Comparison of ENCODE assay signal across 9 mouse cellular contexts in the genomic region with DNA sequence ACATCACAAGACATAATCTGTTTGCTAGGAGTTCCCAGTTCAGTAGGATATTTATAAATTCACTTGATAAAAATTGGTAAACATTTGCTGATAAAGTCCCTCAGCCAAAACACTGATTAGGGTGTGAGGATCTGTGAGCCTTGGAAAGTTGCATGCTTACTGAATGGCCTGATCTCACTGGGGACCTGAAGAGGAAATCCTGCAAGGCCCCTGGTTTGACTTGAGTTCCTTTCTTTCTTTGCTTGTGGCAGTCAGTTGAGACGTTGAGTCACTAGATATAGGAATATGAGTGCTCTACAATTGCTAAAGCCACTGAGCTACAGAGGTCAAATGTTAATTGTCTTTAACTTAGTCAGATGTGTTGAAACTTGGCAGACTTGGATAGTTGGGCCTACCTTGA. TPM values are rescaled to one million over a fixed set of nuclear protein-coding genes. Genes with fewer than 3 reads are reported as not detected.
DNase-seq lines count a peak whose midpoint lies in the region; ATAC-seq and TF ChIP-seq lines count a peak whose summit lies in the region.
"Had no signal": no experiment of that assay in that cellular context is flagged by ENCODE, and none has a peak within 500 bp of the region (broad histone marks: within the 10 kb centered on the region; RNA-seq: fewer than 3 reads in every experiment).

No protein-coding gene starts in this region.

- peaks cover 13% of the 10 kb centered on the region for H3K4me1 ChIP-seq in embryonic facial prominence, embryonic 13.5 days
- peaks cover 21% of the 10 kb centered on the region for H3K4me1 ChIP-seq in liver, embryonic 11.5 days (replicated peaks; ENCODE audit: control insufficient read depth, insufficient read depth, low read length)

- H3K36me3 ChIP-seq in embryonic facial prominence, embryonic 13.5 days: no peaks in the 10 kb centered on the region
- H3K36me3 ChIP-seq in liver, embryonic 11.5 days (ENCODE audit: control insufficient read depth, insufficient read depth, low read length): no peaks in the 10 kb centered on the region

- peak overlapping the region; percentile 89; the same call in 1 of the 2 replicates for H3K4me3 ChIP-seq in layer of hippocampus, adult 2 months
- peak overlapping the region; percentile 86; the same call in 1 of the 2 replicates for H3K4me3 ChIP-seq in embryonic facial prominence, embryonic 13.5 days
- no peak overlapping the region for H3K4me3 ChIP-seq in liver, embryonic 11.5 days (ENCODE audit: low read depth, low read length)

- no peak for DNase-seq in layer of hippocampus, adult 2 months (ENCODE audit: low spot score in 2 of 2)
- no peak for DNase-seq in layer of hippocampus, postnatal 36 days
- peak; percentile 43 for DNase-seq in NIH3T3 (ENCODE audit: low read depth)
- DNase-seq in liver, embryonic 11.5 days (ENCODE audit: low spot score): no peak
- no peak for DNase-seq in cerebellum, adult 9-10 months
- DNase-seq in adrenal gland, adult 18-20 months (ENCODE audit: low spot score in 2 of 2): no peak

- no peak for TF ChIP-seq CTCF in layer of hippocampus, adult 2 months (conservative IDR thresholded peaks at IDR 0.05)

- no peak overlapping the region for H3K9ac ChIP-seq in embryonic facial prominence, embryonic 13.5 days
- no peak overlapping the region for H3K9ac ChIP-seq in liver, embryonic 11.5 days (ENCODE audit: low read depth, low read length)

- peak overlapping the region; percentile 18; the same call in 1 of the 2 replicates for H3K27ac ChIP-seq in layer of hippocampus, adult 2 months
- no peak overlapping the region for H3K27ac ChIP-seq in embryonic facial prominence, embryonic 13.5 days
- H3K27ac ChIP-seq in liver, embryonic 11.5 days (ENCODE audit: low read depth, low read length): no peak overlapping the region; the same call in 1 of the 2 replicates

- 33% methylated on average over 1 of the region's 1 CpGs for WGBS in embryonic facial prominence, embryonic 13.5 days
- 31% methylated on average over 1 of the region's 1 CpGs for WGBS in liver, embryonic 11.5 days

- no peak for ATAC-seq in embryonic facial prominence, embryonic 13.5 days (ENCODE audit: insufficient number of reproducible peaks, insufficient read depth, low FRiP score, low TSS enrichment, low read depth)
- no peak for ATAC-seq in liver, embryonic 11.5 days (replicated peaks; ENCODE audit: low FRiP score)
- ATAC-seq: Patski had no signal

- no peaks in the 10 kb centered on the region for H3K27me3 ChIP-seq in embryonic facial prominence, embryonic 13.5 days
- no peaks in the 10 kb centered on the region for H3K27me3 ChIP-seq in liver, embryonic 11.5 days (replicated peaks; ENCODE audit: control insufficient read depth, insufficient read depth, low read length)
- H3K27me3 ChIP-seq: Patski had no signal

- no peaks in the 10 kb centered on the region for H3K9me3 ChIP-seq in embryonic facial prominence, embryonic 13.5 days
- H3K9me3 ChIP-seq in liver, embryonic 11.5 days (ENCODE audit: control insufficient read depth, low read length): no peaks in the 10 kb centered on the region

- peak overlapping the region; percentile 90; the same call in 1 of the 2 replicates for H3K4me2 ChIP-seq in embryonic facial prominence, embryonic 13.5 days
- H3K4me2 ChIP-seq in liver, embryonic 11.5 days: peak overlapping the region; percentile 96; the same call in 1 of the 2 replicates
- H3K4me2 ChIP-seq: midbrain, embryonic 11.5 days had no signal

RNA-seq across cellular contexts. Expression of gene Hmox2, which starts 1.8 kb away (rescaled TPM):
- total RNA-seq in layer of hippocampus, adult 2 months (2021): 10 to 100 TPM; 91.8 to 92.0 TPM
- total RNA-seq in layer of hippocampus, postnatal 36 days (2021): 10 to 100 TPM; 88.2 to 98.0 TPM
- polyA plus RNA-seq in embryonic facial prominence, embryonic 13.5 days (2015; fragmentation: Nextera tagmentation; extraction: Ambion mirVana): 105 and 107 TPM in 2 replicates
- polyA plus RNA-seq in liver, embryonic 11.5 days (2014; fragmentation: Nextera tagmentation; extraction: Ambion mirVana): 66.8 and 75.9 TPM in 2 replicates
- 10 to 100 TPM; 73.5 to 83.8 TPM for total RNA-seq in adrenal gland, adult 18-20 months (2021)

RNA-seq across cellular contexts. Expression of gene Nmral1, which starts 8.8 kb away (rescaled TPM):
- total RNA-seq in layer of hippocampus, adult 2 months (2021): 10 to 100 TPM; 16.8 to 17.4 TPM
- 10 to 100 TPM; 14.5 to 15.2 TPM for total RNA-seq in layer of hippocampus, postnatal 36 days (2021)
- polyA plus RNA-seq in embryonic facial prominence, embryonic 13.5 days (2015; fragmentation: Nextera tagmentation; extraction: Ambion mirVana): 83.6 and 91.4 TPM in 2 replicates
- polyA plus RNA-seq in liver, embryonic 11.5 days (2014; fragmentation: Nextera tagmentation; extraction: Ambion mirVana): 85.6 and 92.2 TPM in 2 replicates
- total RNA-seq in adrenal gland, adult 18-20 months (2021): 1 to 10 TPM; 3.1 to 4.7 TPM

RNA-seq across cellular contexts. Expression of gene Coro7, which starts 48.4 kb away (rescaled TPM):
- total RNA-seq in layer of hippocampus, adult 2 months (2021): 10 to 100 TPM; 85.6 to 93.4 TPM
- 10 to 100 TPM; 79.4 to 96.0 TPM for total RNA-seq in layer of hippocampus, postnatal 36 days (2021)
- 16.9 and 17.0 TPM in 2 replicates for polyA plus RNA-seq in embryonic facial prominence, embryonic 13.5 days (2015; fragmentation: Nextera tagmentation; extraction: Ambion mirVana)
- 17.4 and 18.7 TPM in 2 replicates for polyA plus RNA-seq in liver, embryonic 11.5 days (2014; fragmentation: Nextera tagmentation; extraction: Ambion mirVana)
- 10 to 100 TPM; 21.0 to 25.7 TPM for total RNA-seq in adrenal gland, adult 18-20 months (2021)
